Mouse (Mus musculus): Measurements from ENCODE around the gene Csnk1e. TPM values are rescaled to one million over a fixed set of nuclear protein-coding genes. Genes with fewer than 3 reads are reported as not detected.
A peak's percentile ranks its signal among the peaks of the same experiment; 100 is the strongest.

Gene Csnk1e
- polyA plus RNA-seq, 1 experiment: 31.5 TPM

DNA sequence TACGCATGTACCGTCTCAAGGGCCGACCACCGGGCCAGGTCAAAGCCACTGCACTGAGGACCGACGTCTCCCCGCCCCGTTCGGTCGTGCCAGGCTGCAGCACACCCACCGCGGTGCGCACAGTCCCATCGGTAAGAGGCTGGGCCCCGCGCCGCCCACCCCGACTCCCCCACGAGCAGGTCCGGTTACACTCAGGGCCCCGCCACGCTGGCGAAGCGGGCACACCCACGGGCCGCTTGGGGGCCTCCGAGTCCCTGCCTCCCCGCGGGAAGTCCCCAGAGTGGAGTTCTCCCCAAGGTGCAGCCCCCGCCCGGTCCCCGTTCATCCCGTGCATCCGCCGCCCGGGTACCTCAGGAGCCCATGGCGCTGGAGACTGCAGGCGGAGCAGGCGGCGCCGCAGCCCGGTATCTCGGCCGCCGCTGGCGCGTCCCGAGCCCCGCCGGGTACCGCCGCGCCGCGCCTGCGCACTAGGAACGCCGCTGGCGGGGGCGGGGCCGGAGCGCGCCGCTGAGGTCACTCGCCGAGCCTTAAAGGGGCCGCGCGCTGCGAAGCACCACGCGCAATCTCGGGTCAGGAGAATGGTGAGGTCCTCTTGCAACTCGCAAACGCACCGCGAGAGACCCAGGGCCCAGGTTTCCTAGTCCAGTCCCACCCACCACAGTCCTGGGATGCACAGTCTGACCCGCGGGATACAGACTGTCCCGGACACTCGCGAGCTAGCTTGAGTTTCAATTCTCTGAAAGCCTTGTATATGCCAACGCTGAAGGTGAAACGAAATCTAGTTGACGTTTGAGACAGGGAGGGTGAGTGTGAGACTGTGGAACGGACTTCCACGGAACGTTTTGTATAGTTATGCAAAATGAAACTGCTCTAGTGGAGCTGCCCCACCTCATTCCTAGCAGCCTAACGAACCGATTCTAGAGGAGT is 52.3 kb downstream of the Csnk1e start, which contains the start of gene Tmem184b:
TSS of gene Tmem184b (minus strand) at position 734 of the 927 bp plus-strand sequence.
- Histone ChIP-seq H3K4me3 (ENCODE audit: insufficient read depth, low read depth, low read length) (peak within 1 kb of the TSS; percentile 91), H3K27me3 (replicated peaks; ENCODE audit: control insufficient read depth, insufficient read depth, low read length) (no peaks in the 10 kb centered on the region), H3K4me1 (ENCODE audit: control insufficient read depth, insufficient read depth, low read length) (peaks cover 29% of the 10 kb centered on the region), H3K36me3 (ENCODE audit: control insufficient read depth, insufficient read depth, low read length) (no peaks in the 10 kb centered on the region), H3K27ac (ENCODE audit: insufficient read depth, low read depth, low read length) (peak within 1 kb of the TSS; percentile 85; the same call in 1 of the 2 replicates)
- DNase-seq: peak; percentile 92
- under 1% methylated on average over 90 of the region's 90 CpGs for WGBS
- TF ChIP-seq CTCF (conservative IDR thresholded peaks at IDR 0.05; ENCODE audit: insufficient read depth, insufficient read length, low read depth, low read length) (no peak), POLR2A (IDR thresholded peaks at IDR 0.05; ENCODE audit: low read depth, low read length) (no peak)

DNA sequence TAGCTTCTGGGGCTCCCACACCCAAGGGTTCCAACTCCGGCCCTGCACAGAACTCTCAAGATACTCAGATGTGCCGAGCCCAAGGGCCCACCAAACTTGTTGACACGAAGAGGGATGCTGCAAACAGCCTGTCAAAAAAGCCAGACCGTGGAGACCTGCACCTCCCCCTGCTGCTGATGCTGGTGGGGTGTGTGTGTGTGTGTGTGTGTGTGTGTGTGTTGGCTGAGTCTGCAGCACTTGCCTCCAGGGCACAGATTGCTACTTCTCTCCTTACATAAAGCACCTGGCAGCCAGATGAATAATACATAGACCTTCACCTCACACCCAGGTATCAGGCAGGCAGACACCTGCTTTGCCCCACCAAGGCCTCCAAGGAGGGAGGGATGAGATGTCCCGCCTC is 53.2 kb downstream of the Csnk1e start:
- no peak for TF ChIP-seq POLR2A (IDR thresholded peaks at IDR 0.05; ENCODE audit: low read depth, low read length)
- Histone ChIP-seq H3K36me3 (ENCODE audit: control insufficient read depth, insufficient read depth, low read length) (no peaks in the 10 kb centered on the region), H3K4me3 (ENCODE audit: insufficient read depth, low read depth, low read length) (peak overlapping the region; percentile 91), H3K27me3 (replicated peaks; ENCODE audit: control insufficient read depth, insufficient read depth, low read length) (no peaks in the 10 kb centered on the region), H3K4me1 (ENCODE audit: control insufficient read depth, insufficient read depth, low read length) (peaks cover 29% of the 10 kb centered on the region), H3K27ac (ENCODE audit: insufficient read depth, low read depth, low read length) (no peak overlapping the region)
- WGBS: 30% methylated on average over 5 of the region's 5 CpGs
- no peak for DNase-seq

DNA sequence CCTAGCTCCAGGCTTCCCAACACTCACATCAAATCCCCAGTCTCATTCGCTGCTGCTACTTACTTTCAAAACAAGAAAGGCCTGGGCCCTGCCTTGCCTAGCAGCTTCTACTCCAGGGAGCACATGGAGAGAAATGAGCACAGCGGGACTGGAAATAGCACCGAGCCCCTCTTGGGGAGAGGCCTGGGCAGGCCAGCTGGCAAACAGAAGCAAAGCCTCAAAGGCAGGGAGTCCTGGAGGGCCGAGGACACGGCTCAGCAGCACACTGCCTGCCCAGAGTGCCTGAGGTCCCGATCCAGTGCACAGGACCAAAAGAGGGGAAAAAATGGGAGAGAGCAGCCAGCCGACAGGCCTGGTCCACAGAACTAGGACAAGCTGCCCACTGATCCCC is 54.4 kb downstream of the Csnk1e start:
- no peaks in the 10 kb centered on the region for H3K27me3 ChIP-seq (replicated peaks; ENCODE audit: control insufficient read depth, insufficient read depth, low read length)
- H3K36me3 ChIP-seq (ENCODE audit: control insufficient read depth, insufficient read depth, low read length): no peaks in the 10 kb centered on the region
- H3K27ac ChIP-seq (ENCODE audit: insufficient read depth, low read depth, low read length): peak overlapping the region; percentile 68
- H3K4me3 ChIP-seq (ENCODE audit: insufficient read depth, low read depth, low read length): no peak overlapping the region
- DNase-seq: no peak
- peaks cover 29% of the 10 kb centered on the region for H3K4me1 ChIP-seq (ENCODE audit: control insufficient read depth, insufficient read depth, low read length)
- WGBS: 42% methylated on average over 7 of the region's 7 CpGs
- TF ChIP-seq CTCF (conservative IDR thresholded peaks at IDR 0.05; ENCODE audit: insufficient read depth, insufficient read length, low read depth, low read length) (no peak), POLR2A (IDR thresholded peaks at IDR 0.05; ENCODE audit: low read depth, low read length) (no peak)

DNA sequence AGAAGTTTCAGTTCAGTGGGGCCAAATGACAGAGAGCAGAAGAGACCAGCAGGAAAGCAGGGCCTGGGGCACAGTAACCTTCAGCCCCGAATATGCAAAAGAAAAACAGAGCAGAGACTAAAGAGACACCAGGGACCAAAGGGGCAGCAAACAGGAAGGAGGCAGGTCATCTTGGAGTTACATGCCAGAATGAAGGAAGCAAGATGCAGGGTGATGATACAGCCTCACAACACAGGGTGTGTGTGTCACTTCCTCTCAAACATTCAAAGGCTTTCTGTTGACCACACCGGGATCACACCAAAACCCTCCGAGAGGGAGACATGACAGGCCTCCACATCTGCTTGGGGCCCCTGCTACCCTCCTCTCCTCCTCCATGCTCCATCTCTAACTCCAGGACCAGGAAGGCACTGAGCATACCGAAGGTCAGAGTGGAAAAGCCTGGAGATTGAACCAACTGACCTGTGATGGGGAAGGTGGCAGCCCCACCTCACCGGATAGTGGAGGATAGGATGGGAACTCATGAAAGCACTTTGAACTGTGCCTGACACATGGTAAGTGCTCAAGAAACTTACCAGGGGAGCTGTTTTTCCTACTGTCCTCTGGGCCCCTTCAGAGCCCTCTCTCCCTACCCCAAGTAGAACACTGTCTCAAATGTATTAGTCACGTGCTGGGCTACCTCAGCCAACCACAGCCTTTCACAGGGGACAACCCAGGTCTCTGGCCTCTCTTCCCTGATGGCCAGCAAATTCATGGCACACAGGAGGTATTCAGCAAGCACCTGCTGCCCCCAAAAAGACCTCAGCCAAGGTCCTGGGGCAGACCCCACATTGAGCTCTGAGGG is 55.0 kb downstream of the Csnk1e start:
- 43% methylated on average over 6 of the region's 6 CpGs for WGBS
- Histone ChIP-seq H3K4me1 (ENCODE audit: control insufficient read depth, insufficient read depth, low read length) (peaks cover 29% of the 10 kb centered on the region), H3K27ac (ENCODE audit: insufficient read depth, low read depth, low read length) (peak overlapping the region; percentile 68), H3K27me3 (replicated peaks; ENCODE audit: control insufficient read depth, insufficient read depth, low read length) (no peaks in the 10 kb centered on the region), H3K4me3 (ENCODE audit: insufficient read depth, low read depth, low read length) (no peak overlapping the region), H3K36me3 (ENCODE audit: control insufficient read depth, insufficient read depth, low read length) (no peaks in the 10 kb centered on the region)
- peak; percentile 61 for DNase-seq
- TF ChIP-seq POLR2A (IDR thresholded peaks at IDR 0.05; ENCODE audit: low read depth, low read length): no peak
- no peak for TF ChIP-seq CTCF (conservative IDR thresholded peaks at IDR 0.05; ENCODE audit: insufficient read depth, insufficient read length, low read depth, low read length)

DNA sequence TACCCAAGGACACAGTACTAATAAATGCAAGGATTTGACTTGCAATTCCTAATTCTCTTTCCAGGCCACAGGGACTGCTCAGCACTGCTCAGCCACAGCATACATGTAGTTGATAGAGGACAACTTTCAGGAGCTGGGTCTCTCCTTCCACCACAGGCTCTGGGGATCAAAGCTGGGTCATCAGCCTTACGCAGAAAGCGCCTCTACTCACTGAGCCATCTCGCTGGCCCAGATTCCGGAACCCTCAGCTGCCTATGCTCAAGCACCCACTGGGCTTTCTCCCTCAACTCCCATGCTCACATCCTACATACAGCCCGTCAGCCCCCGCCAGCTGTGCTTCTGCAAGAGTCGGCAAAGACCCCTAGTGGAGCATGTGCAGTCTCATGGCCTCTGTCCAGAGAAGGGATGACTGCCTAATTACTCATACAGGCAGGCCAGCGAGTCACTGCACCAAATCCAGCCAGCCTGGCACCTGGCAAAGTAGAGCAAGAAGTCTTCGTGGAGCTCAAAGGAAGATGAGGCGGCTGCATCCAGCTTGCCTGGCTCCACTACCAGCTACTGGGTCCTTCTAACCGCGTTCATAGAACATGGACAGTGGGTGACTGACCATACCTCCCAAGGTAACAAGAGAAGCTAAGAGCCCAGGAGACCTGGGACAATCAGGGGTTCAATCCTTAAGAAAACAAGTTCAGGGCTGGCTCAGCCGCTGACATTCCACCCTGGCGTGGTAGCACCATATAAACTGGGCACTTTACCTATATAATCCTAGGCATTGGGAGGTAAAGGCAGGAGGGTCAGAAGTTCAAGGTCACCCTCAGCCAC is 55.9 kb downstream of the Csnk1e start:
- TF ChIP-seq CTCF (conservative IDR thresholded peaks at IDR 0.05; ENCODE audit: insufficient read depth, insufficient read length, low read depth, low read length): no peak
- 70% methylated on average over 14 of the region's 14 CpGs for WGBS
- Histone ChIP-seq H3K27ac (ENCODE audit: insufficient read depth, low read depth, low read length) (peak overlapping the region; percentile 55), H3K4me3 (ENCODE audit: insufficient read depth, low read depth, low read length) (no peak overlapping the region), H3K36me3 (ENCODE audit: control insufficient read depth, insufficient read depth, low read length) (no peaks in the 10 kb centered on the region), H3K4me1 (ENCODE audit: control insufficient read depth, insufficient read depth, low read length) (peaks cover 33% of the 10 kb centered on the region), H3K27me3 (replicated peaks; ENCODE audit: control insufficient read depth, insufficient read depth, low read length) (no peaks in the 10 kb centered on the region)
- no peak for DNase-seq

DNA sequence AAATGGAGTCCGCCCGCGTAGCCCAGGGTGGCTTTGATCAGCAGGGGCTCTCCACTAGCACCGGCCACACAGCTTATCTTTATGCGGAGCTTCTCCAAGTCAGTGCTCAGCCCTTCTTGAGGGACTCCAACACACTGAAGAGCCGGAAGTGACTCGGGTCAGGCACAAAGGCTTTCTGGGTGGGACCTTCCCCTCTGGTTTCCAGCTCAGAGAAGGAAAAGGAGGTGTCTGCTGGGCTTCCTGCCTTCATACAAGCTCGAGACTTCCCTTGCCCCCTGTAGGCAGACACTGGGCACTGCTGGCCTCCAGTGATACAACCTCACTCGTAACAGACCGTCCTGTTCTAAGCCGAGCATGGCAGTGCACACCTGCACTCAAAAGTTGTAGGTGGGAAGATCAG is 58.6 kb downstream of the Csnk1e start:
- Histone ChIP-seq H3K27me3 (replicated peaks; ENCODE audit: control insufficient read depth, insufficient read depth, low read length) (no peaks in the 10 kb centered on the region), H3K4me3 (ENCODE audit: insufficient read depth, low read depth, low read length) (peak overlapping the region; percentile 44), H3K36me3 (ENCODE audit: control insufficient read depth, insufficient read depth, low read length) (no peaks in the 10 kb centered on the region), H3K4me1 (ENCODE audit: control insufficient read depth, insufficient read depth, low read length) (peaks cover 44% of the 10 kb centered on the region), H3K27ac (ENCODE audit: insufficient read depth, low read depth, low read length) (peak overlapping the region; percentile 52)
- WGBS: 60% methylated on average over 11 of the region's 11 CpGs
- TF ChIP-seq CTCF (conservative IDR thresholded peaks at IDR 0.05; ENCODE audit: insufficient read depth, insufficient read length, low read depth, low read length) (peak; percentile 67), POLR2A (IDR thresholded peaks at IDR 0.05; ENCODE audit: low read depth, low read length) (peak; percentile 21)
- DNase-seq: peak; percentile 89
